Mouse (Mus musculus) ES-Bruce4 (cell line): ENCODE measurements around the gene Zbtb34.

Source experiments
- EP300 ChIP-seq: IDR thresholded peaks from 2 replicates; pipeline ENCODE4 v1.6.1; 2011; ENCODE audit warnings: low read depth, low read length; ENCODE audit not compliant: insufficient read depth
- POLR2A ChIP-seq: IDR thresholded peaks from one replicate; pipeline ENCODE4 v1.8.1; 2011; ENCODE audit warnings: low read length; ENCODE audit not compliant: insufficient read depth

DNA sequence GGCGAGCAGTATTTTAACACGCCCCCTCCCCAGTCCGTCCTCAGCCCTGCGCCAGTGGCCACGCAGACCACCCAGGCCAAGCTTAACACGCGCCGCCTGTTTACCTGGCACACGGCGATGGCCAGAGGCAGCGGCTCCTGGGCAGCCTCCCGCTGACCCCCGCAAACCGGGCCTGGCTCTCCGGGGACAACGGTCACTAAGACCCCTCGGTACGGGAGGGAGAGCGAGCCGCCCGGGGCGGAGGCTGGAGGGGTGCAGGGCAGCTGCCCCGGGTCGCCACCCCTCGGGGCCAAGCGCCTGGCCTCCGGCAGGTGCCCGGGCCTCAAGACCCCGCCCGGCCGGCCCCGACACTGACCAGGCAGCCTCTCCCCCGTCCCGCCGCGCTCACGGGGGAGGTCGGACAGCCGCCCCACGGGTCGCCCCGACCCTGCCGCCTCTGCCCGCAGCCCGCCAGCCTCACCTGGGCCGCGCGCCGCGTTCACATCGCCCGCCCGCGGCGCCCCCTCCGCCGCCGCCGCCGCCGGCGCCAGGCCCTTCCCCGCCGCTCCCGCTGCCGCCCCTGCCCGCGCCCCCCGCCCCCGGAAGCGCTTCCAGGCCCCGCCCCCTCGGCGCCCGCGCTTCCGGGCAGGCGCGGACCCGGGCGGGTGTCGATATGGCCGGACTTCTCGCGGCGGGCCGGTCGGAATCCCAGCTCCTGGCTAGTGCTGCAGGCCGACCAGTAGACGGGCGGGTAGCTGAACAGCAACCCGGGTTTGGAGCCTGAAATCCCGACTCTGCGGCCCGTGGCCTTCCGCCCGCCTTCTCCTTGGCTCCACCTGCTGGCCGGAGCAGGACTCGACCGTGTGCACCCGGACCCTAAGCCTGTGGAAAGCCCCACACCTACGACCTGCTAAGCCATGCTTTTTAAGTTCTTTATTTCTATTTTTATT lies at the start of gene Zbtb34:
- TF ChIP-seq EP300 (no peak), POLR2A (no peak)
